Mouse (Mus musculus) urinary bladder, adult 18-20 months (tissue): Measurements from ENCODE around the gene Rhbdf2.
"Not testable (repeated sequence)": the region's sequence is repeated elsewhere in the genome, so short reads cannot be mapped to it uniquely, and the experiment has no call there.

ENCODE experiments used
- DNase-seq, 2 experiments: peaks; one replicate each; pipeline ENCODE4 v3.0.0; 2022; ENCODE audit warnings: low spot score in 2 of 2, mixed read lengths in 2 of 2

Rhbdf2 gene

DNA sequence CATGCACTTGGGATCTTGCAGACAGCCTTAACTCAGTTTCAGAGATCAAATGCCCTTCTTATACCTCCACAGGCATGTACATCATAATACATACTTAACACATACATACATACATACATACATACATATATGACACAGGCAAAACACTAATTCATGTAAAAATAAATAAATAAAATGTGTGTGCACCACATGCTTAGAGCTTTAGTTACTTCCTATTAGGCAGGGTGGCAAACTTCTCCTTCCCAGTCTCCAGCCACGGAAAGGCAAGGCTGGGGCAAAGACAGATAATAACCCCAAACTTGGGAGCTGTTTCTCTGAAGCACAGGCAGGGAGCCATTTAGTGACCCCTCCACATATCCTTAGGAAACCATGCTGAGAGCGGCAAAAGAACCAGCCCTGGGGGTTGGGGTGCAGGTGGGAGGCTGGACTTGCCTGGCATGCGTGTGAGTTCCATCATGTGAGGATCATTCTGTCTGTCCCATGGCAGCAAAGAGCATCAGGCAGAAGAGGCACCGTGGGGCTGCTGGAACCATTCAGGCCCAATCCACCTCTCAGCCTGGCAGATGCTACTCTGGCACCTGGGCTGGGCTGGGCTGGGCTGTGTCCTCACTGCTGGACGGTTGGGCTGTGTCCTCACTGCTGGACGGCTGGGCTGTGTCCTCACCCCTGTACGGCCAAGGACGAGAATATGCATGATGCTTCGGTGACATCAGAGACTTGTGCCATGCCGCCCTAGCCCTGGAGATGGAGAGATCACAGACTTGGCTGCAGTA lies at the start of gene Rhbdf2:
Rhbdf2 (minus strand) TSS at position 721 of the 773 bp plus-strand sequence.
- no peak for DNase-seq

DNA sequence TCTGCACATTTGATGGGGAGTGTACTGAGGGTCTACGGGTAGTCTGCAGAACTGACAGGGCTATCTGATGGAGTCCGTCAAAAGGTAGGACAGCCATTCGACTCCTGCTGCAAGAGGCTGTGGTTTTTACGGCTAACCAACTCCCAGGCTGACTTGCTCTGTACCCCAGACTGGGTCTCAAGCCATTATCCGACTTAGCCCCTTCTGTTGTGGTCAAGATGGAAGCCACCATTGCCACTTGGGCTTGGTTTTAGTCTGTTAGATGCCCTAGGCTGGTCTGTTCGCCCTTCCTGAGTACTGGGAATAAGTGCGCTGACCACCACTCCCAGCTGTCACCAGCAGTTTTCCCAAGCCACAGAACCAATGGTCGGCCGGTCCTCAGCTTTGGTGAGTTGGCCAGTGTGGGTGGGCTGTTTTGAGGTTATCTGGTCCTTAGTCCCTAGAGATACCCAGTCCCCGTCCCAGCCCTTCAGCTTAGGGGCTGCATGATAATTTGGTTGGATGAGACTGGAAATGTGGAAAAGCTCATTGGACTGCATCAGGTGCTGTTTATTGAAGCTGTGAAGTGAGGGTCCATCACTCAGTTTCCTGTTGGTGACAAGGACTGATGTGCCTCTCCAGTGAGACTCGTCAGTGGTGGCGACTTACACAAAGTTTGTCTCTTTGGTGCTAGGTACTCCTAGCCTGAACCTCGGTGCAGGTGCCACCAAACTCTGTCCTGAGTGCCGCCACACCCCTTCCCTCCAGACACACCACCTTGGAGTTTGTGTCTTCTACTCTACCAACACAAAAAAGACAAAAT lies 49.6 kb upstream of the Rhbdf2 start:
- DNase-seq, result no peak

DNA sequence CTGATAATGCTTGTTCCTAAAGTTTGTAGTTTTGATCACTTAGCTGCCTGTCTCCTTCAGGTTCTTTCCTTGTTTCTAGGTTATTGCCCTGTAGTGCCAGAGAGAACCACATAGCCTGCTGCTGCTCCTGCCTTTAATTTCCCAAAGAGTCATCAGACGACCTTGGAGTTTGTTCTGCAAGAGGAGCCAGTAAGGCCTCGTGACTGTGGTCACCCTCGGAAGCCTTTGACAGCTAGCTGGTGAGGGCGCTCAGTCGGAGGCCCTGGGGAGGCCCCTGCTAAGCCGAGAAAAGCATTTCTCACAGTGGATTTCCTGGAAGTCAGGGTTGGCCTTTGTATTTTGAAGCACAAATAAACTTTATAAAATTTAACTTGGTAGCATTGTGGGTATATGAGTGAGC lies 48.6 kb upstream of the Rhbdf2 start:
- not testable (repeated sequence) for DNase-seq

DNA sequence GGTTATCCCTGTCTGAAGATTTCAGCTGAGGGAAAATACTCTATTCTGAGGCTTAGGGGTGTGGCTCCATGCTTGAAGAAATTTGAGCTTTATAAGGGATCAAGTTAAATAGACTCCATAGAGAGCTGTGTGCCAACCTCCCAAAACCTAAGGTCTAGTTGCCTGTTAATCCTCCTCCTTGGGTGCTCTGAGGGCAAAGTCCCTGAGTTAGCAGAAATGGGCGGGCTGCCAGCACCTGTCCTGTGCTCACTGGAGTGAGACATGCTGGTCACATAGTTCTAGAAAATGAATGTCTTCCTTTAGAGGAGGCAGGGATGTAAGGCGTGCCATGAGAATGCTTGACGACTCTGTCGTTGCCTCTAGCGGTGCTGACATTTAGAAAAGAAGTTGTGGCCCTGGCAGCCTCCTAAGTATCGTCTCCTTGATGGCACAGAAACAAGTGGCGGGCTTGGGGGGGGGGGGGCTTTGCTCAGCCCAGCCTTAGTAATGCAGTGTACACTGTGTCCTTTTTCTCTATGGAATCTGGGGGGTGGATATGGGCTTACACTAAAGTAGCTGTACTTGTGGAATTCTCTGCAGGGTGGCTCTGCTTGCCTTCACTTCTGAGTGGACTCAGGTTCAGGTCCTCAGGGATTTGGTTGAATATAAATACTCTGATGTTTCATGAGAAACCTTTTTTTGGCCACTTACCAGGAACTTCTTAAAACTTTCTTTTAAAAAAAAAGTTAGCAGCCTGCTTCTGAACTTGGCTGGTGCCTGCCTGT lies 48.0 kb upstream of the Rhbdf2 start:
- DNase-seq, result no peak

DNA sequence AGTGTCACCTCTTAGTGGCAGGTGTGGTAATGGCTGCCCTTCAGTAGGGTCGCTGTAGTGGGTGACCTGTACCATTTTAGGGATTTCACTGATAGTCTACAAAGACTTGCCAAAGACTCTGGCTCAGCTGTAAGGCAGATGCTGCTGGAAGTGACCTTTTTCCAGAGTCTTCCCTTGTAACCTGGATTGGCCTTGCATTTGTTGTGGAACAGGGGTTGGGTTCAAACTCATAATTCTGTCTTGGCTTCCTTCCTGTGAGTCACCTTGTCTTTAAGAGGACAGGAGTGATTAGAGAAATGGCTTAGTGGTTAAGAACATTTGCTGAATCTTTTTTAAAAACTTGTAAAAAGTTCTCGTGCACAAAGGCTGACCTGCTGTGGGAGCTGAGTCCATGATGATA lies 46.6 kb upstream of the Rhbdf2 start:
- no peak for DNase-seq

DNA sequence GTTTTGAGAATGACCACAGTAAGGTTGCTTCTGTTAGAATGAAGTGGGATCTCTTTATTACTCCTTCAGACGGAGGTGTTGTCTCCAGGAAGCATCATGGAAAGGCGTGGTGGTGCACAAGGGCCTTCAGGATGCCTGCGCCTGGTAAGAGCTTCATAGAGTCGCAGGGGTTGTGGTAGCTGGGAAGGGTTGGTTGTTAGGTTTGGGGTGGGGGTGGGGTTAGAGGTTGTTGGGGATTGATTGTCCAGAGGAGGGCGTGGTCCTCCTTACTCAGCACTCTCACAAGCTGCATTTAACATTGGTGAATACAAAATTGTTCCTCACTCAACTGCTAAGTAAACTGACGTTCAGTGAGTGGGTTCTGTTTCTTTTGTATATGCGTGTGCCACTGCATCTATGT lies 45.8 kb upstream of the Rhbdf2 start:
- no peak for DNase-seq

DNA sequence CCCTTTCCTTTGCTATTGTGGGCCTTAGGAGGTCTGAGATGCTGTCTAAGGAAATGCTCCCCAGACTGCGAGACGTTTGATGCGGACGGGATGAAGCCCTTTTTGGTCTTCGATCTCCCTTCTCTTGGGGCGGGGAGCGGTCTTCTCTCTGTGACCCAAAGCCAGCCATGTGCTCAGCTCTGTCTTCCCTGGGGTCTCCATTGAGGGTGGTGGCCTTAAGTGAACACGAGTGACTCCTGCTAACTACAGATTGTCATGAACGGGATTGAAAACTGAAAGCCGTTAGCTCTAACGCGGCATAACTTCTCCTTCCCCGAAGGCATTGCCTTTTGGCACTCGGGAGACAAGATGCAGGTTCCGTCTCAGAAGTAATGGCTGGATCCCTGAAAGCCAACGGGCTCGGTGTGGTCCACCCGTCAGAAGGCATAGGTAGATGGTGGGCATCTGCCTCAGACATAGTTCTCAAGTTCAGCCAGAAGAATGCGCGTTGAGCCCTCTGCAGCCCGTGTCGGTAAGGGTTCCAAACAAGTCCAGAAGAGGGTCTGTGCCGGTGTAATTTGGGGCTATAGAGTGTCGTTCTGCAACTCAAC lies 45.1 kb upstream of the Rhbdf2 start:
- DNase-seq, result no peak

DNA sequence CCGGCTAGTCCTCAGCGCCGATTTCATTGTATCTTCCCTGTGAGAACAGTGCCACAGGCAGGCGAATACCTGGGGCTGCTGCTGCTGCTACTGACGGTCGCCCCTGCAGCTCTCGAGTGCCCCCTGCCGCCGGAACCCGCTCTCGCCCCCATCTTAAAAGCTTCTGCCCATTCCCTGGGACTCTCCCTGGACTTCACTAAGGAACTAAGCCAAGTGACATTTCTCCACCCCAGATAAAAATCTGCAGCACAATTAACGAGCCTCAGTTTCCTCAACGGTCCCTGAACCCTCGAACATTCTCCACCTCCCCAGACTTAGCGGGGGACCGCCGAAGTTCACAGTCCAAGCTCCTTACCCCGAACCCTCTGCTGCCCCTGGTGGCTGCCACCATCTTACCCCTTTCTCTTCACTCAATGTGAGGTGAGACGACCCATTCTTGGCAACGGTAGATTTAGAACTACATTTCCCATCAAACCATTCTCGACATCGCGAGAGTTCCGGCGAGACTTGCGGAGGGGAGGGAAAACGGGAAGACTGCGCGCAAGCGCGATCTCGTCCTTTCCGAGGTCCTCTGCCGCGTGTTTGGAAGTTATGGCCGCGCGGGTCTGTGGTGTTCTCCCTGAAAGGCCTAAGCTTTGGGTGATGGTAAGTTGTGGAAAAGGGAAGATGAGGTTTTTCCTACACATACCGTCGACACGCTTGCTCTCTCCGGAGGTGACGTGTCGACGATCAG lies 44.5 kb upstream of the Rhbdf2 start:
- peak; percentile 96 to 97 for DNase-seq

DNA sequence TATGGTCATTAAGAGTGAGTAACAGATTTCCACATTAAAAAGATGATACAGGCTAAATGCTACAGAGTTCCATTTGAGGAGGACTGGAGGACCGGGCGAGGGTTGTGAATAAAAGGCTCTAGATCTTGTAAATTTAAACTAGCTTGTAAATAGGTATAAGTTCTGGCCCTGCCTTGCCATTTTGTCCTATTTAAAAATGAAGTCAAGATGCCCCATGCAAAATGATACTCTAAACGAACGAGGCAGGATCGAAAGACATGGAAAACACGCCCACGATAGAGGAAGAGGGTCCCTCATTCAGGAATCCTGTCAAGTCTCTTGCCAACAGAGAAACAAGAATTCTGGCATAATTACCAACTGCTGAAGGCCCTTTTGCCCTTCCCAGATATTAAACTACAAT lies 43.6 kb upstream of the Rhbdf2 start:
- no peak for DNase-seq

DNA sequence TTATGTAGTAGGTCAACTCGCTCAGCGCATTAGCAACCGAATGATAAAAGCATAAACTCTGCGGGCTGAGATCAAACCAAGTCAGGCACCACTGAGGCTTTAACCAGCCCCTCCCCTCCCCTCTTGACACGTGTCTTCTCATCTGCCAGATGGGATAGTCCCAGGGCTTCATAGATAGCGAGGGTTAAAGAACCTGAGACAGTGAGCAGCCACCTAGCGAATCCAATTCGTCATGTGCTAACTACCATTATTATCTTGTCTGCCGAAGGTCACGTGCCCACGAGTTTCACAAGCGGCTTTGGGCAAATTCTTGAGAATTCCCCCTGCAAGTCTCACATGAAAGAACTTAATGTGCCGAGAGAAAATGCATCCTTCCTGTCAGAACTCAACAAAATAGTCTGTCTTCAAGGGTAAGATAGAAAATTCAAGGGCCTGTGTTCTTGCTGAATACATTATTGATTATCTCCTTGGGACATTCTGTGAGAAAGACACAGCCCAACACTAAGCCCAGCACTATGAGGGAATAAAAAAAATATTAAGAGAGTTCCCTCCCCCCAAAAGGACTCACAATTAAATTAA lies 43.1 kb upstream of the Rhbdf2 start:
- no peak for DNase-seq

DNA sequence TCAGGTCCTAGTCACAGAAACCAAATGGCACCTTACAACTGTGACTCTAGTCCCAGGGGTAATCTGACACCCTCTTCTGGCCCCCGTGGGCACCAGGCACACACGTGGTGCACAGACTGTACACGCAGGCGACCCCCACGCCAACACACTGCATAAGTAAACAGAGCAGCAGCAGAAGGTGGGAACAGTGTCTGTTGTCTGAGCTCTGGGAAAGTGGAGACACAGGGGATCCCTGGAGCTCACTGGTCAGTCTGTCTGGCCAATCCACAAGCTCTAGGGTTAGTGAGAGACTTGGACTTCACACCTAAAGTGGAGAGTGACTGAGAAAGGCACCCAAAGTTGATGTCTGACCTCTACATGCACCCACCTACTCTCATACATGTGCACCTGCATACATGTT lies 42.5 kb upstream of the Rhbdf2 start:
- no peak for DNase-seq

DNA sequence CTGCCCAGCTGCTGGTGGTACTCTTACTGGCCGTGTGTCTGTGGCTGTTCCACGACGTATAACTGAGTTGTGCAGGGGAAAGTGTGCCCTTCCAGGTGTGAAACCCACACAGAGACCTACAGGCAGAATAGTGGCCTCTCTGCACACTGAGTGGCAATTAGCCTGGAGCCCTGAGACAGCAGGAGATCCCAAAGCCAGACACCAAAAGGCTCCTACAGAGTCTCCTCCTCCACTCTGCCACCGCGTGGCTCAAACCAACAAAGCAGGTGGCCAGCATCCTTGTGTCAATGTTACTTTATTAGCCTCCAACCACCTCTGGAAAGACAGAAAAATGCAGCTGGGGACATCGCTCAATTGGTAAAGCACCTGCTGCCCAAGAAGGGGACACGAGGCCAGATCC lies 42.0 kb upstream of the Rhbdf2 start:
- DNase-seq, result no peak

DNA sequence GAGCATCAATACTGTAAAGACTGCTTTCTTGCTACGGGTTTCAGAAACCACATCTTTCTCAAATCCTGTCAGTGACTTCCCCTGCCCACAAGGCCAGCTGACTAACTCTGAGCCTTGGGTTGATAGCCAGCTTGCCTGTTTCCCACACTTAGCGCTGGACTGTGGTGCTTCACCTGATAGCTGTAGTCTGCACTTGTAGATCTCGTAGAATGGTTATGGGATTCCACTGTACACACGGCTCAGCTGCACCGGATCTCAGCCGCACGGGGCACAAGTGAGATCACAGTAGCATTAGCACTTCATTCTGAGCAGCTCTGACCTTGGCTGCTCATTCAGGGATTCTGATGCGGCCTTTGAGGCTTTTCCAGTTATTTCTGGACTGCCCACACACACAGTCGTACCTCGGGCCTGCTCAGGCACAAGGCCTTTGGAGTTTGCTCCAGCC lies 41.6 kb upstream of the Rhbdf2 start:
- DNase-seq, result no peak

DNA sequence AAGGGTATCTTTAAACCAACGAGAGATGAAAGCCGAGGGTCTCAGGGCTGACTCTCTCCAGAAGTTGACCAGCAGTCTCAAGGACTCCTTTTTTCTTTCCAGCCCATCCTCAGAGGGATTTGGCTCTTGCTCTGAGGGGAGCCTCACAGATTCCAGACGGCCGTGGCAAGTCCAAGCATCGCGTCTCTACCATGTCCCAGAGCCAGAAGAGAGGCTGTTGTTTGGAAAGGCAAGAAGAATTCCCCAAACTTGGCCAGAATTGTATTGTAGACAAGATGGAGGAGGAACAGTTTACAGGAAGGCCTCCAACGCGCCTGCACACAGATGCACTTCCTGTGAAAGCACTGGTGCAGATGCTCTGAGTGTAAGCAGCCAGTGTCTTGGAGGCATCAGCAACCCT lies 41.1 kb upstream of the Rhbdf2 start:
- DNase-seq, result no peak

DNA sequence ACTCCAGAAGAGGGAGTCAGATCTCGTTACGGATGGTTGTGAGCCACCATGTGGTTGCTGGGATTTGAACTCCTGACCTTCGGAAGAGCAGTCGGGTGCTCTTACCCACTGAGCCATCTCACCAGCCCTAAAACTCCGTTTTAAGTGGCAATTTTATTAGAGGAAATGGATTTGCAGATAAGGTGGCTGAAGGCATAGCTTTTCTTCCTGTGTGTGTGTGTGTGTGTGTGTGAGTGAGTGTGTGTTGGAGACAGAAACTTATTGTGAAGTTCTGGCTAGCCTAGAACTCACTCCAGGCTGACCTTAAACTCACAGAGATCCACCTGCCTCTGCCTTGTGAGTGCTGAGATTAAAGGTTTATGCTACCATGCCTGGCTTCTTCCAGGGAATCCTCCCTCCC lies 40.2 kb upstream of the Rhbdf2 start:
- not testable (repeated sequence) for DNase-seq

DNA sequence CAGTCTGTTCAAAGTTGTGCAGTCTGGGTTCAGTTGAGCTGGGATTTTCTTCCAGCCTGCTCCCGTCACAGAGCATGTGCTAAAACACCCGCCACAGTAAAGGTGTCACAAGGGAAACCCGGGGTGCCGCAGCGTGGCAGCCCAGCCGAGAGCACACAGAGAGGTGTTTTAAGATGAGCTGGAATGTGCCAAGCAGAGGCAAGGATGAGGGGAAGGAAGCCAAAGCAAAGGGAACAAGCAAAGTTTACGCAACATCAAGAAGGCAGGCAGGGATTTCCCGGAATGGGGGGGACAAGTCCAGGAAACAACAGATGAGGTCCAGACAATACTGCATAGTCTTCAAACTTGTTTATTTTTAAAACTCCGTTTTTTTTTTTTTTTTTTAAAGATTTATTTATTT lies 39.7 kb upstream of the Rhbdf2 start:
- no peak for DNase-seq

DNA sequence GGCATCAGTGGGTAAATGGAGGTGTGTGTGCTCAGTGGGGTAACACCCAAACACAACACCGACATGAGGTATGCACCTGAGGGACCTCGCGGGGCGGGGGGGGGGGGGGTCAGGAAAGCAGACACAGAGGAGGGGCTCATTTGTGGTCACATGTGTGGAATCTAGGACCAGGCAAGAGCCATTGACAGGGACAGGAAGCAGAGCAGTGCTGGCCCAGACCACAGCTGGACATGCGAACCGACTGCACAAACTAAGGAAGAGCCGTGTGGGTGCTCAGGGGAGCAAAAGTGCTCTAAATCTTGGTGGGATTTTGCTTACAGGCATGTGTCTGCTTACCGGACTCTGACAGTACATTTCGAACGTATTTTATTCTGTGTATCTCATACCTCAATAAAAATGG lies 38.5 kb upstream of the Rhbdf2 start:
- DNase-seq, result no peak

DNA sequence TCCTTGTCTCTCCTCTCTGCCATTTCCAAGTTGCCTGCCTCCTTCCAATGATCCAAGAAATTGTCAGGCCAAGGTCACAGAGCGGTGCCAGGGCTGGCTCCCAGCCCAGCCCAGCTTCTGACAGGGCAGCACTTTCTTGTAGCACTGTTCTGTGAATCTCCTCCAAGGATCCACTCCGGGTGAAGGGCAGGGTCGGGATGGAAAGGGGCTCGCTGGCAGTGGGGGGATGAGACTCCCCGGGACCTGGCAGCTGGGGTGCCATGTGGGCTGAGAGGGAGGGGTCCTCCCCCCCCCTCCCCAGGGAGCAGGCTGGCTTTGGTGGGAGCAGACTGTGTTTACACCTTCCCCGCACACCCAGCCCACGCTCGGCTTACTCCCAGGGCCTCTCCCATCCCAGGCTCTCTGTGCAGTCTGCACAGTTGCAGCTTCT lies 35.1 kb upstream of the Rhbdf2 start:
- DNase-seq, result no peak

DNA sequence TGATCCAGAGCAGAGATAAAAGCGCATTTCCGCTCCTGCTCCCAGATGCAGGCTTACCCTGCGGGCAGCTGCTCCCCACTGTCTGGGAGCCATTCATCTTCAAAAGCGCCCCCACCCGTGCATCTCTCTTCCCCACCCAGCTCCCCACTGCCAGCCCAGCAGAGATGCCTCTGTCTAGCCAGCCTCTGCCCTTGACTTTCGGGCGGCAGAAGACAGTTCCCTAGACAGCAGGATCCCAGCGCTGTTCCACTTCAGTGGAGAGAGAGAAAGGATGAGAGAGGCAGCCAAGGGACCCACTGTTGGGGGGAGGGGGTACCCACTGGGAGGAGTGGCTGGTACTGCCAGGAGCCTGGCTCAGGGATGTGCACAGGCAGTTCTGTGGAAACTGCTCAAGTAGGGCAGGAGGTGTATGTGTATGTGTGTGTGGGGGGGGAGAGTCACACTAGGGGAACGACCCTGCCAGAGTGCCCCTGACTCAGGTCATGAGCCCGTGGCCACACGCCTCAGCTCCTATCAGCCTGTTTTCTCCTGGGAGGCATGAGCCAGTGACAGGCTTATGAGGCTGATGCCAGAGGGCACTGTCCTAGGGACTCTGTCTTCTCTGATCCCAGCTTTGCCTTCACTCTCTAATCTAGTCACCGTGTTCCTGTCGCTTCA lies 34.6 kb upstream of the Rhbdf2 start:
- no peak for DNase-seq

DNA sequence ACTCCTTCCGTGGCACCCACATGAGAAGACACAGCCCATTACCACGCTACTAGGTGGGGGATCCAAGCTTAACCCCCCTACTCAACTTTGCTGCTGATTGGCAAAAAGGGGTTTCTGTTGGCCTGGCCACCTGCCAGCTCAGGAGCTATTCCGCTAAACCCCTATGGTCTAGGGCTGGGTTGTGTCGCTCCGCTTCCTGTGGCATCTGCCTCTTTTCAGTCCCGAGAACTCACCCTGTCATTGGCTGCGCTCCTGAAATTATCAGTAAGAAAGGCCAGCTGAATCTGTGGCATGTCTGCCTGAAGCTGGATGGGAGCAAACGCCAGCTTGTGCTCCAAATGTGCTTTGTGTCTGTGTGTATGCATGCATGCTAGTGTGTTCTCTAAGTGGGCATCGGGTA lies 33.4 kb upstream of the Rhbdf2 start:
- DNase-seq, result no peak
